Comparison of ENCODE assay signal across 8 mouse cellular contexts in the genomic region with DNA sequence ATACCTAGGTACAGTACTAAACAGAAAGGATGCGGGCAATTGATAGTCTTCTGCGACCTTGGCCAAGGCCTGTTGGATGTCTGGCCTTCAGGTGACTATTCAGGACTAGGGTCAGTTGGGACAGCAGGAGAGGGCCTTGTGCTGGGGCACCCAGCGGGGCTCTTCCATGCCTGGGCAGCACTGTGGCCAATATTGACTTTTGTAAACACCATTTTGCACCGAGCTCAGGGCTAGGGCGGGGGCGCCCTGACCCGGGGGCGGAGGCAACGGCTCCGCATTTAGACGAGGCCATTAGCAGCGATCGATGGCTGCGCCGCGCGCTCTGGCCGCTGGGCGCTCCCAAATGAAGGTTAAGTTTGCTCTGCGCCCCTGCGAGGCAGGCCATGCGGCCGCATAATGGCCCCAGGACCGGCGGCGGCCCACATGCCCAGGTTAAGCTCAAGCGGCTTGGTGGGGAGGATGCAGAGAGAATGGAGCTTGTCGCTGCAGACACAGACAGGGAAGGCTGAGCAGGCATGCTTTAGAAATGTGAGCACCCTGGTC.
DNase-seq lines count a peak whose midpoint lies in the region; ATAC-seq and TF ChIP-seq lines count a peak whose summit lies in the region.

No protein-coding gene starts in this region.

- no peak overlapping the region for H3K4me2 ChIP-seq in kidney, postnatal 0 days (ENCODE audit: low read length)
- H3K4me2 ChIP-seq in forebrain, embryonic 13.5 days, result peak overlapping the region; percentile 35
- H3K4me2 ChIP-seq in liver, embryonic 13.5 days, result 0 out of 2 replicates have a peak overlapping the region, but pooled peaks have one; percentile 3
- H3K4me2 ChIP-seq in stomach, embryonic 15.5 days, result peak overlapping the region; percentile 43

- WGBS in kidney, postnatal 0 days, result 25% methylated on average over 28 of the region's 28 CpGs
- 8% methylated on average over 28 of the region's 28 CpGs for WGBS in forebrain, embryonic 13.5 days
- 52% methylated on average over 28 of the region's 28 CpGs for WGBS in liver, embryonic 13.5 days (ENCODE audit: insufficient replicate concordance)
- WGBS in stomach, embryonic 15.5 days, result 22% methylated on average over 28 of the region's 28 CpGs

- no peak overlapping the region for H3K9ac ChIP-seq in kidney, postnatal 0 days (ENCODE audit: low read depth, low read length)
- H3K9ac ChIP-seq in forebrain, embryonic 13.5 days, result 0 out of 2 replicates have a peak overlapping the region, but pooled peaks have one; percentile 34
- no peak overlapping the region for H3K9ac ChIP-seq in liver, embryonic 13.5 days
- H3K9ac ChIP-seq in stomach, embryonic 15.5 days, result no peak overlapping the region

- no peak overlapping the region for H3K27ac ChIP-seq in kidney, postnatal 0 days
- no peak overlapping the region for H3K27ac ChIP-seq in forebrain, embryonic 13.5 days
- no peak overlapping the region for H3K27ac ChIP-seq in liver, embryonic 13.5 days
- H3K27ac ChIP-seq in stomach, embryonic 15.5 days, result no peak overlapping the region

- H3K27me3 ChIP-seq in kidney, postnatal 0 days (ENCODE audit: insufficient read depth, low read length), result peaks cover 3% of the 10 kb centered on the region; the same call in 1 of the 2 replicates
- H3K27me3 ChIP-seq in forebrain, embryonic 13.5 days, result peaks cover 34% of the 10 kb centered on the region
- peaks cover 10% of the 10 kb centered on the region; the same call in 1 of the 2 replicates for H3K27me3 ChIP-seq in liver, embryonic 13.5 days
- peaks cover 14% of the 10 kb centered on the region; the same call in 1 of the 2 replicates for H3K27me3 ChIP-seq in stomach, embryonic 15.5 days (replicated peaks)

- ATAC-seq in kidney, postnatal 0 days (replicated peaks; ENCODE audit: low FRiP score, low read depth), result no peak
- 0 out of 2 replicates have a peak, but pooled peaks have one; percentile 26 for ATAC-seq in forebrain, embryonic 13.5 days
- peak; percentile 62 for ATAC-seq in liver, embryonic 13.5 days (ENCODE audit: low read depth)
- ATAC-seq in stomach, embryonic 15.5 days (ENCODE audit: insufficient read depth, low FRiP score, low read depth), result peak; percentile 45

- H3K4me3 ChIP-seq in kidney, postnatal 0 days (replicated peaks; ENCODE audit: low read depth, low read length), result no peak overlapping the region
- no peak overlapping the region for H3K4me3 ChIP-seq in forebrain, embryonic 13.5 days
- H3K4me3 ChIP-seq in liver, embryonic 13.5 days (replicated peaks), result no peak overlapping the region
- no peak overlapping the region for H3K4me3 ChIP-seq in stomach, embryonic 15.5 days (replicated peaks)

- H3K9me3 ChIP-seq in kidney, postnatal 0 days (replicated peaks; ENCODE audit: low read length), result no peaks in the 10 kb centered on the region
- H3K9me3 ChIP-seq in forebrain, embryonic 13.5 days (replicated peaks), result no peaks in the 10 kb centered on the region
- no peaks in the 10 kb centered on the region for H3K9me3 ChIP-seq in liver, embryonic 13.5 days (replicated peaks)
- no peaks in the 10 kb centered on the region for H3K9me3 ChIP-seq in stomach, embryonic 15.5 days

- peaks cover 11% of the 10 kb centered on the region; the same call in 1 of the 2 replicates for H3K4me1 ChIP-seq in kidney, postnatal 0 days (replicated peaks; ENCODE audit: insufficient read depth, low read length)
- 0 out of 2 replicates have a peak, but pooled peaks cover 12% of the 10 kb centered on the region for H3K4me1 ChIP-seq in forebrain, embryonic 13.5 days
- H3K4me1 ChIP-seq in liver, embryonic 13.5 days (replicated peaks), result peaks cover 5% of the 10 kb centered on the region; the same call in 1 of the 2 replicates
- H3K4me1 ChIP-seq in stomach, embryonic 15.5 days, result peaks cover 6% of the 10 kb centered on the region; the same call in 1 of the 2 replicates

- no peaks in the 10 kb centered on the region for H3K36me3 ChIP-seq in kidney, postnatal 0 days (ENCODE audit: insufficient read depth, low read length)
- H3K36me3 ChIP-seq in forebrain, embryonic 13.5 days (ENCODE audit: poor library complexity, severe bottlenecking), result no peaks in the 10 kb centered on the region
- no peaks in the 10 kb centered on the region for H3K36me3 ChIP-seq in liver, embryonic 13.5 days
- no peaks in the 10 kb centered on the region for H3K36me3 ChIP-seq in stomach, embryonic 15.5 days

- TF ChIP-seq CTCF in kidney, postnatal 0 days (IDR thresholded peaks at IDR 0.05; ENCODE audit: low read depth), result 0 out of 2 replicates have a peak, but pooled peaks have one; percentile 21

- no peak for DNase-seq in kidney, postnatal 0 days (ENCODE audit: low spot score)
- no peak for DNase-seq in kidney, adult 18-20 months
- no peak for DNase-seq in liver, embryonic 13.5 days
- DNase-seq in spleen, adult 18-20 months, result no peak
- no peak for DNase-seq in urinary bladder, postnatal 25 days (ENCODE audit: low spot score)
- DNase-seq in left cerebral cortex, postnatal 10 days (ENCODE audit: extremely low spot score in 1 of 2, low spot score in 2 of 2), result no peak

- intact Hi-C loops in left cerebral cortex, postnatal 10 days (cut with DNase I), result loop anchor here (5.0 kb wide), 1 partner anchor 299 kb away; no protein-coding TSS in a partner anchor
